Mouse (Mus musculus) liver, embryonic 11.5 days (tissue): ENCODE measurements around the gene Ppa2. TPM values are rescaled to one million over a fixed set of nuclear protein-coding genes. Genes with fewer than 3 reads are reported as not detected.

Source experiments
- ATAC-seq: fragments of 200-750 bp; cut with Nextera tagmentation; replicated peaks from 2 replicates; pipeline ENCODE4 v1.8.0; 2017; ENCODE audit warnings: moderate number of reproducible peaks, mild to moderate bottlenecking, moderate TSS enrichment, moderate library complexity; ENCODE audit not compliant: low FRiP score
- DNase-seq: peaks from one replicate; pipeline ENCODE4 v3.0.0-alpha.2; 2017; ENCODE audit warnings: low spot score
- H3K27ac ChIP-seq: fragments of 300-500 bp; sonication (generic); 2 replicates; pipeline ENCODE4 v1.5.1; 2014; ENCODE audit warnings: mild to moderate bottlenecking, low read depth, low read length, control low read depth
- H3K27me3 ChIP-seq: fragments of 300-500 bp; sonication (generic); replicated peaks from 2 replicates; pipeline ENCODE4 v1.6.1; 2014; ENCODE audit warnings: low read length, mixed read lengths; ENCODE audit not compliant: control insufficient read depth, insufficient read depth
- H3K36me3 ChIP-seq: fragments of 300-500 bp; sonication (generic); 2 replicates; pipeline ENCODE4 v1.6.1; 2014; ENCODE audit warnings: mild to moderate bottlenecking, low read length, moderate library complexity, mixed read lengths; ENCODE audit not compliant: control insufficient read depth, insufficient read depth
- H3K4me1 ChIP-seq: fragments of 300-500 bp; sonication (generic); replicated peaks from 2 replicates; pipeline ENCODE4 v1.6.1; 2014; ENCODE audit warnings: low read length, mixed read lengths; ENCODE audit not compliant: control insufficient read depth, insufficient read depth
- H3K4me2 ChIP-seq: fragments of 300-500 bp; sonication (generic); 2 replicates; pipeline ENCODE4 v1.6.1; 2014; ENCODE audit warnings: mild to moderate bottlenecking, control low read depth, moderate library complexity
- H3K4me3 ChIP-seq: fragments of 300-500 bp; sonication (generic); 2 replicates; pipeline ENCODE4 v1.5.1; 2014; ENCODE audit warnings: low read depth, low read length, control low read depth
- H3K9ac ChIP-seq: fragments of 300-500 bp; sonication (generic); 2 replicates; pipeline ENCODE4 v1.6.1; 2014; ENCODE audit warnings: low read depth, low read length, control low read depth
- H3K9me3 ChIP-seq: fragments of 300-500 bp; sonication (generic); 2 replicates; pipeline ENCODE4 v1.6.1; 2016; ENCODE audit warnings: low read length, inconsistent platforms, mixed read lengths; ENCODE audit not compliant: control insufficient read depth
- WGBS: fragments of 180-500 bp; shearing (Covaris S2); extraction: QIAGEN DNeasy Blood & Tissue Kit; methylation state at CpG from one replicate; pipeline ENCODE4 v1.1.7; 2014; 5-methylcytosine and 5-hydroxymethylcytosine counted together
- polyA plus RNA-seq: library from polyadenylated mRNA; unstranded; fragments of >200 nt; fragmentation: Nextera tagmentation; extraction: Ambion mirVana; gene quantifications from 2 replicates; pipeline ENCODE4 v1.2.1, GENCODE M21; 2014

Ppa2 gene
- polyA plus RNA-seq, 1 experiment from 2014 or later = 102 TPM

DNA sequence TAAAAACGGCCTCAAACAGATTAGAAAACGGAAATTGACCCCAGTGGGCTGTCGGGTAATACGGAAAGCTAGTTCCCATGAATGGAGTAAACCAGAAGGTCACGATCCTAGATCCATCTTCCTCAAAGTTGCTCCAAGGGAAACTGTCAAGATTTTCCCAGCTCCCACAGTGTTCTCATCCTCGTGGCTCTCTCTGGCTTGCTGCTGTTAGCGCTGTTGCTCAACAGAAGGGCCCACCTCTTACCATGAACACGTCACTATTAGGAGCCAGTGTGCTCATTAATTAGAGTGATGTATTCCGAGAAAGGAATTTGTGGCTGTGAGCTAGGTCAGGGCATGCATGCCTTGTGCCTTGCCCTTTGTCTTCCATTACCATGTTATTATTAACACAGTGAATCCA is 72.2 kb downstream of the Ppa2 start:
- peaks cover 9% of the 10 kb centered on the region for H3K36me3 ChIP-seq
- ATAC-seq (no peak), DNase-seq (no peak)
- H3K9ac ChIP-seq = no peak overlapping the region
- no peak overlapping the region for H3K27ac ChIP-seq
- no peaks in the 10 kb centered on the region for H3K4me1 ChIP-seq
- H3K4me3 ChIP-seq = no peak overlapping the region
- H3K9me3 ChIP-seq = peaks cover 2% of the 10 kb centered on the region; the same call in 1 of the 2 replicates
- no peak overlapping the region for H3K4me2 ChIP-seq
- no peaks in the 10 kb centered on the region for H3K27me3 ChIP-seq
- 73% methylated on average over 9 of the region's 9 CpGs for WGBS

DNA sequence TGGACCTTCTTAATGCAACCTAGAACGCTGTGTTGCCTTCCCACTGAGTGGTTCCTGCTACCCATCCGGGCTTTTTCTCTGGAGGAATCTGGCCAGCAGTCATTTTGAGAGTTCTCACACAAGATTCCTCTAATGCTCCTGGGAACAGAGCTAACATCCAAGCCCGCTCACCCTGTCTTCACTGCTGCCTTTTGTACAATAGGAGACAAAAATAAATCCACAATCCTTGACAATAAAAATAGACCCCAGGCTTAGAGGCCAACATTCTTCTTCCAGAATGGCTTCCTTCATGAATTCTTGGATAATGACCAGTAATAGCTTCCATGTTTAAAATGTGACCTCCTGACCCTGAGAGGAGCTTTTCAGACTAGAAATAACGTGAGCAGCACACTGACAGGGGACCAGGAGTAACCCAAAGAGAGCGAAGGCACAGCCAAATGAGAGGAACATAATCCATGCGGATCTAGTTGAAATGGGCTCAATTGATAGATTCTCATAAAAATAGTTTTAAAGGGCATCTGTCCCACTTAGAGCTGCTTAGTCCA is 74.3 kb downstream of the Ppa2 start:
- H3K4me2 ChIP-seq = no peak overlapping the region
- ATAC-seq (no peak), DNase-seq (no peak)
- H3K27ac ChIP-seq = no peak overlapping the region
- H3K9me3 ChIP-seq = no peaks in the 10 kb centered on the region
- H3K4me3 ChIP-seq = no peak overlapping the region
- 78% methylated on average over 6 of the region's 6 CpGs for WGBS
- H3K27me3 ChIP-seq = no peaks in the 10 kb centered on the region
- 0 out of 2 replicates have a peak, but pooled peaks cover 2% of the 10 kb centered on the region for H3K36me3 ChIP-seq
- no peak overlapping the region for H3K9ac ChIP-seq
- H3K4me1 ChIP-seq = no peaks in the 10 kb centered on the region

GRCm38 (mm10) chr3:133387283-133387682 is 77.4 kb downstream of the Ppa2 start:
- H3K27ac ChIP-seq = no peak overlapping the region
- no peak overlapping the region for H3K9ac ChIP-seq
- H3K36me3 ChIP-seq = no peaks in the 10 kb centered on the region
- no peak overlapping the region for H3K4me2 ChIP-seq
- no peak for DNase-seq
- no peak for ATAC-seq
- H3K4me1 ChIP-seq = no peaks in the 10 kb centered on the region
- 82% methylated on average over 7 of the region's 7 CpGs for WGBS
- no peaks in the 10 kb centered on the region for H3K27me3 ChIP-seq
- H3K9me3 ChIP-seq = no peaks in the 10 kb centered on the region
- no peak overlapping the region for H3K4me3 ChIP-seq

GRCm38 (mm10) chr3:133389803-133390387 is 80.0 kb downstream of the Ppa2 start:
- no peak for ATAC-seq
- WGBS = 92% methylated on average over 10 of the region's 10 CpGs
- Histone ChIP-seq H3K4me3 (no peak overlapping the region), H3K27ac (no peak overlapping the region), H3K9ac (no peak overlapping the region), H3K4me2 (no peak overlapping the region), H3K9me3 (no peaks in the 10 kb centered on the region), H3K27me3 (no peaks in the 10 kb centered on the region), H3K4me1 (no peaks in the 10 kb centered on the region), H3K36me3 (no peaks in the 10 kb centered on the region)
- no peak for DNase-seq

DNA sequence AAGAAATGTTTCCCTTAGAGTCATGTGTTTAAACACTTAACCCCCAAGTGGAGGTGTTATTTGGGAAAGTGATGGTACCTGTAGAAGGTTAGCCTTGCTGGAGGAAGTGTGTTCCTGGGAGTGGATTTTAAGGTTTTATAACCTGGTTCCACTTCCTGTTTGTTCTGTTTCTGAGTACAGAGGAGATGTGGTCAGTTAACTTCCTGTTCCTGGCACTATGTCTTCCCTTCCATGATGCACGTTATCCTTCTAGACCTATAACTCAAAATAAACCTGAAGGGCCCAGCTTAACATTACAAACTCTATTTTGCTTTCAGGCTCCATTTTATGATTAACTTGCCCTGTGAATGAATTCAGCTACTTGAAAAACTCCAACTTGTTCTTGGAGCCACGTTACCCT is 84.6 kb downstream of the Ppa2 start:
- H3K27ac ChIP-seq = no peak overlapping the region
- WGBS = 57% methylated on average over 2 of the region's 2 CpGs
- H3K4me1 ChIP-seq = no peaks in the 10 kb centered on the region
- no peak overlapping the region for H3K9ac ChIP-seq
- H3K36me3 ChIP-seq = no peaks in the 10 kb centered on the region
- no peak overlapping the region for H3K4me3 ChIP-seq
- no peak overlapping the region for H3K4me2 ChIP-seq
- H3K27me3 ChIP-seq = no peaks in the 10 kb centered on the region
- H3K9me3 ChIP-seq = no peaks in the 10 kb centered on the region
- ATAC-seq (no peak), DNase-seq (no peak)

DNA sequence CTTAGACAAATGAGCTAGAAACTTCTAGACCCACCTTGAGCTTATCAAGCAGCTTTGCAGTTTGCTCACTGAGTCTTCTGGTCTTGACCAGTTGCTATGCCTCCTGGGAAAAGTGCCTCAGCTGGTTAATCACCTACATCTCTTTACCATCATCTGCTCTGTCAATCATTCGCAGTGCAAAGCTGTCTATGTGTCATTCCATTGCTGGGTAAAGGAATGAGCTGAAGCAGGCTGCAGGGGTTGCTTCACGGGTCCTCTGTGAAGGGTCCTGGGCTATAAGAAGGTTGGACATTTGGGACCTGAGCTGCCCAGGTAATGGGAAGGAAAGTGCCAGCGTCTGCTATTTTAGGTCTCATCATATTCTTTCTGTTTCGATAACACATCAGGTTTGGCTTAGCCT is 93.9 kb downstream of the Ppa2 start:
- Histone ChIP-seq H3K4me3 (no peak overlapping the region), H3K4me2 (no peak overlapping the region), H3K36me3 (no peaks in the 10 kb centered on the region), H3K9me3 (no peaks in the 10 kb centered on the region), H3K27ac (no peak overlapping the region), H3K4me1 (no peaks in the 10 kb centered on the region), H3K9ac (no peak overlapping the region), H3K27me3 (no peaks in the 10 kb centered on the region)
- no peak for ATAC-seq
- 73% methylated on average over 4 of the region's 4 CpGs for WGBS
- DNase-seq = no peak

- Histone ChIP-seq H3K4me3 (no peak overlapping the region), H3K9me3 (no peaks in the 10 kb centered on the region), H3K9ac (no peak overlapping the region), H3K36me3 (no peaks in the 10 kb centered on the region), H3K27me3 (no peaks in the 10 kb centered on the region), H3K27ac (no peak overlapping the region), H3K4me1 (no peaks in the 10 kb centered on the region), H3K4me2 (no peak overlapping the region)
- no peak for ATAC-seq
- WGBS = 86% methylated on average over 3 of the region's 3 CpGs
- no peak for DNase-seq
These were observed 95.7 kb downstream of the Ppa2 start for GRCm38 (mm10) chr3:133405636-133406035.

- Histone ChIP-seq H3K9ac (no peak overlapping the region), H3K36me3 (no peaks in the 10 kb centered on the region), H3K4me1 (no peaks in the 10 kb centered on the region), H3K4me2 (no peak overlapping the region), H3K9me3 (no peaks in the 10 kb centered on the region), H3K4me3 (no peak overlapping the region), H3K27ac (no peak overlapping the region), H3K27me3 (no peaks in the 10 kb centered on the region)
- no peak for ATAC-seq
- no peak for DNase-seq
- WGBS = 81% methylated on average over 5 of the region's 5 CpGs
These were observed 96.3 kb downstream of the Ppa2 start for GRCm38 (mm10) chr3:133406248-133406647.

DNA sequence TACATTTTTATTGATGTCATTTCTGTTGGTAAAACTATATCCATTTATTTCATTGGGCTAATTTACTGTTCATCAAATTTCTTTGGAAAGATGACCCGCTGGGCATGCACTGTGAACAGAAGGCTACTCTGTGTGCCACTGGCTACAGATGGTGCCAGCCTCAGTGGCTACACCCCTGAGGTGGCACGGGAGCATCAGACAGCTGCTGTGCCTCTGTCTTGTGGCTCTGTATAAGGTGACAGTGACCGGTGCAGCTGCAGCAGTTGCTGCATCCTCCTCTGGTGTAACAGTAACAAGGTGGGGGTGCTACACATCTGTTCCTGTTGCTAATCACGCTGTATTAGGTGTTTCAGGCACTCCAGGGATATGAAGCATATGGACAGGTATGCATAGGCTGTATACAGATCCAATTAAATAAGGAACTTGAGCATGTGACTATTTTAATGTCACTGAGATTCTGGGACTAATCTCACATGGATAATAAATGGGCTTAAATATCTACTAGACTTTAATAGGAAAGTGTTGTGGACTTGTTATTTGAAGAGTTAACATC is 101.3 kb downstream of the Ppa2 start:
- DNase-seq (no peak), ATAC-seq (no peak)
- Histone ChIP-seq H3K4me1 (no peaks in the 10 kb centered on the region), H3K9ac (no peak overlapping the region), H3K27ac (no peak overlapping the region), H3K9me3 (no peaks in the 10 kb centered on the region), H3K36me3 (no peaks in the 10 kb centered on the region), H3K4me2 (no peak overlapping the region), H3K27me3 (no peaks in the 10 kb centered on the region), H3K4me3 (no peak overlapping the region)
- 74% methylated on average over 4 of the region's 4 CpGs for WGBS
